Mouse (Mus musculus) olfactory bulb, adult 2 months (tissue): ENCODE data around the gene Ptpn14. TPM values are rescaled to one million over a fixed set of nuclear protein-coding genes. Genes with fewer than 3 reads are reported as not detected.
A peak's percentile ranks its signal among the peaks of the same experiment; 100 is the strongest.

ENCODE experiments used
- H3K27ac ChIP-seq: fragments of 200-500 bp; 2 replicates; pipeline ENCODE4 v1.5.1; 2012; ENCODE audit warnings: low read depth, low read length; ENCODE audit not compliant: insufficient read depth
- H3K4me1 ChIP-seq: fragments of 200-500 bp; 2 replicates; pipeline ENCODE4 v1.6.1; 2012; ENCODE audit warnings: low read length; ENCODE audit not compliant: control insufficient read depth, insufficient read depth
- H3K4me3 ChIP-seq: fragments of 200-500 bp; 2 replicates; pipeline ENCODE4 v1.5.1; 2012; ENCODE audit warnings: mild to moderate bottlenecking, low read depth, low read length, moderate library complexity; ENCODE audit not compliant: insufficient read depth
- CTCF ChIP-seq: fragments of 200-500 bp; IDR thresholded peaks from 2 replicates; pipeline ENCODE4 v1.5.1; 2012; ENCODE audit warnings: low read depth, mild to moderate bottlenecking, low read length, moderate library complexity; ENCODE audit not compliant: insufficient read depth
- POLR2A ChIP-seq: fragments of 200-500 bp; IDR thresholded peaks from 2 replicates; pipeline ENCODE4 v1.6.1; 2012; ENCODE audit warnings: mild to moderate bottlenecking, low read depth, low read length, moderate library complexity; ENCODE audit not compliant: insufficient read depth
- WGBS: fragments of 180-500 bp; shearing (Covaris S2); methylation state at CpG from one replicate; pipeline ENCODE4 v1.1.7; 2018; 5-methylcytosine and 5-hydroxymethylcytosine counted together
- polyA plus RNA-seq: library from polyadenylated mRNA; stranded (reverse); fragments of >200 nt; gene quantifications from 2 replicates; pipeline ENCODE4 v1.2.4, GENCODE M21; 2012; ENCODE audit warnings: low replicate concordance; ENCODE audit not compliant: missing spikeins, insufficient read depth, insufficient read length

Ptpn14 gene
- polyA plus RNA-seq, 1 experiment = 73.8 TPM

DNA sequence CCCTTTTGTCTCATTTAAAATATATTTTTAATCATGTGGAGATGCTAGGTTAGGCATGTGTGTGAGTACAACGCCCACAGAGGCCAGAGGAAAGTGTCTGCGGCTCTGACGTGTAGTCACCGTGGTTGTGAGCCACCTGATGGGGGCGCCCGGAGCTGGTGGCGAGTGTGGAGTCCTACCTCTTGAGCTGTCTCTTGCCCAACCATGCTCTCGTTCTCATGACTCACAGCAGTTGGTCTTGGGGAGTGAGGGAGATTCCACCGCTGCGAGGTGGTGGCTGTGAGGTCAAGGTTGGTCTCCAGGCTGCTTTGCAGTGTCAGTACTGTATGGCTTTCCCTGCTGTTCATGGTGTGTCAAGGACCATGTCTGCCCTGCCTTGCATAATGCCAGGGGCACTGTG, 140.0 kb downstream of the Ptpn14 start:
- no peak overlapping the region for H3K27ac ChIP-seq
- 71% methylated on average over 10 of the region's 10 CpGs for WGBS
- TF ChIP-seq CTCF (no peak), POLR2A (no peak)
- H3K4me3 ChIP-seq = no peak overlapping the region
- H3K4me1 ChIP-seq = peaks cover 17% of the 10 kb centered on the region

DNA sequence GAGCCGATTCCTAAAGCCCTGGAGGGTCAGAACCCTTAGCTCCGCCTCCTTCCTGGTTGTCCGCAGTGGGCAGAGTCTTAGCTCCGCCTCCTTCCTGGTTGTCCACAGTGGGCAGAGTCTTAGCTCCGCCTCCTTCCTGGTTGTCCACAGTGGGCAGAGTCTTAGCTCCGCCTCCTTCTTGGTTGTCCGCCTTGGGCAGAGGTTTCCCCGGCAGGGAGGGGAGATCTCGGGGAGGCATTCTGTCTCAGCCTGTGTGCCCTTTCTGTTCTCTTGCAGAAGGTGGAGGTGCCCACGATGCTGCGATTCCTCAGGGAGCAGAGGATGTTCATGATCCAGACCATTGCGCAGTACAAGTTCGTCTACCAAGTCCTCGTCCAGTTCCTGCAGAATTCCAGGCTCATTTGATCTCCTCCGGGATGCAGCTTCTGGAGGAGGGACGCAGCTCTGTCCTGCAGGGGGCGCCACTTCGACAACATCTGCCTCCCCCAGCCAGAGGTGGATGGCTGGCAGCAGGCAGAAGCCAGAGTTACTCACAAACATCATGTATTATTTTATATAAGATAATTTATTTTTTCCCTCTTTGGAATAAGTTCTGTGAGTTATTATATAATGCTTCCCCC, 141.7 kb downstream of the Ptpn14 start:
- H3K4me3 ChIP-seq = no peak overlapping the region

DNA sequence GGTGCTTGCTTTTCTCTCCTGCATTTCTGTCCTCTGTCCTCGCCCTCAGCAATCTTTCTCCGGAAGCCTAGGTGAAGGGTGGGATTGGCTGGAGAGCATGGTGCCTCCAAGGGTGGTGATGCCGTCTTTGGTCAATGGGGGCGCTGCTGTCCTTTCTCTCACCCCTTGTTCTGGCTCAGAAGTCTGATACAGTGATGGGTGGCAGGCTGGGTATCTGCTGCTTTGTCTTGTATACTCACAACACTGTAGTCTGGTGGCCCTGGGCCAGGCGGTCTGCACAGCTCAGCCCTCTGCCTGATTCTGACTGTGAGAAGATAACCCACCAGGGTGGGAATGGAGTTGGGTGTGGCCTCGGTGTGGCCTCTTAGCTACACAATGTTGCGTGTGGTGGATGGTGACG, 142.5 kb downstream of the Ptpn14 start:
- H3K4me1 ChIP-seq = peaks cover 8% of the 10 kb centered on the region; the same call in 1 of the 2 replicates
- no peak for TF ChIP-seq POLR2A
- TF ChIP-seq CTCF = no peak
- no peak overlapping the region for H3K27ac ChIP-seq
- 84% methylated on average over 8 of the region's 8 CpGs for WGBS
- no peak overlapping the region for H3K4me3 ChIP-seq

More for the DNA sequence above, 141.7 kb downstream of the Ptpn14 start:
- peaks cover 15% of the 10 kb centered on the region for H3K4me1 ChIP-seq
- 91% methylated on average over 18 of the region's 18 CpGs for WGBS
- H3K27ac ChIP-seq = no peak overlapping the region
- TF ChIP-seq CTCF (peak; percentile 24; the same call in 1 of the 2 replicates), POLR2A (no peak)

DNA sequence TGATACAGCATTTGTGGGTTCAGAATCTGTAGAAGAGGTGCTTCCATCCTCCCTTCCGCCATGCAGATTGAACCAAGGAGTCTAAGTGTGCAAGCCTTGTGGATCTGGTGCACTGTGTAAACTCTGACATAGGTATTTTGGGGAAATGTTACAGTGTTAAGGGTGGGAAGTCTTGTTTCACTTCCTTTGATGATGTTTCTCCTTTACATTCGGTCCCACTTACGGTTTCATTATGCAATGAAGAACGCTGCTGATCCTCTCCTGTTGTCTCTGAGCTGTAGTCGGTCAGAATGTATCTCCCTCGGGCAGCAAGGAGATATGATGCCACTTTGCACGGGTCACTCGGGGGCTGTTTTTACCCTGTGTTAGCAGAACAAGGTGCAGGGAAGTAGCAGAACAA, 143.6 kb downstream of the Ptpn14 start:
- Histone ChIP-seq H3K4me1 (peaks cover 8% of the 10 kb centered on the region; the same call in 1 of the 2 replicates), H3K27ac (no peak overlapping the region), H3K4me3 (no peak overlapping the region)
- TF ChIP-seq POLR2A (no peak), CTCF (no peak)
- WGBS = 92% methylated on average over 8 of the region's 8 CpGs

DNA sequence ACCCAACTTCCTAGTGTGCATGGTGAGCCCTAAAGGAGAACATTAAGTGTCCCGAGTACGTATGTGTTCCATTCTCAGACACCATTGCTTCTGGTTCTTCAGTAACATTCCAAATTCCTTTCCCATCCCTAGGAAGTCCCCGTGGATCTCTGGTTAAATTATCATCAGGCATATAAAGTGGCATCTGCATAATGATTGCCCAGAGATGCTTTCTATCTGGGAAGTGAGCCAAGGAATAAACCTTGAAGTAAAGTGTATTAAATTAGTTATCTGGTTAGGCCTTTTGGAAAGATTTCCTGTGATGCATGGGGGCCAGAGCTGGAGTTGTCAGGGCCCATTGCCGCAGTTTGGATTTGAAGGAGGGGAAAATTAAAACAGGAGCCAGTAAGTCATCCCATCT, 144.0 kb downstream of the Ptpn14 start:
- no peak for TF ChIP-seq CTCF
- no peak for TF ChIP-seq POLR2A
- no peak overlapping the region for H3K27ac ChIP-seq
- peaks cover 8% of the 10 kb centered on the region; the same call in 1 of the 2 replicates for H3K4me1 ChIP-seq
- WGBS = 69% methylated on average over 4 of the region's 4 CpGs
- no peak overlapping the region for H3K4me3 ChIP-seq

DNA sequence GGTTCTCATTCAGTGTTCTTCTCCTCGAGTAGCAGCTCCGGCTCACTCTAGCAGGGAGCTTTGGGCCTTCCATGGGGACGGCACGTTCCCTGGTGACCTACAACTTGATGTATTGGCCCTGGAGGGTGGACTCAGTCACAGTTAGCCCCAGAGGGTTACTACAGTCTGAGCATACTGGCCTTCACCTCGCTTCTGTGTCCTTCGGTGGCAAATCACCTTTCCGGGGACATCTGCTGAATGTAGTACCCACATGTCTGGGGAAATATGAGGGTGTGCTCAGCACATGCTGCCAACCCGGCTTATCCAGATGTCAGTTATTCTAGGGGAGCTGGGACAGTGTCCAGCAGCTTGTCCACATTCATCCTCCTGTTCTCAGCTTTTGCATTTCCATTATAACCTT, 145.5 kb downstream of the Ptpn14 start:
- 89% methylated on average over 8 of the region's 8 CpGs for WGBS
- Histone ChIP-seq H3K4me3 (no peak overlapping the region), H3K27ac (no peak overlapping the region), H3K4me1 (no peaks in the 10 kb centered on the region)
- TF ChIP-seq CTCF (no peak), POLR2A (no peak)

DNA sequence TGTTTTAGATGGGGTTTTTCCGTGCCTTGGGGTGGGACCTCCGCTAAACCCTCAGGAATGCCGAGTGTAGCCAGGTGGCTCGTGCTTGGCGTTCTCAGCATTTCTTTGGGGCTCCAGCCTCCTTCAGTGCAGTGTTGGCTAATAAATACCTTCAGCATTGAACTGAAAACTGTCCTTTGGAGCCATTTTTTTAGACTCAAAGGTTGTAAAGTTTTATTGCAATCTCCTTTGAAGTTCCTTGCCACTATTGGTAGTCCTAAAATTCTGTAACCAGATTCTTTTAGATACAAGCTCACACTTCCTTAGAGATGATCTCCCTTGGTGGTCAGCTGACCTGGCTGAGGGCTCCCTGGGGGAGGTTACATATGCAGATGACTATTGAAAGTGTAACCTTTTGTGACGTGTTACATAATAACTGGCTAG, 147.4 kb downstream of the Ptpn14 start:
- Histone ChIP-seq H3K4me1 (peaks cover 7% of the 10 kb centered on the region), H3K27ac (no peak overlapping the region), H3K4me3 (no peak overlapping the region)
- WGBS = 51% methylated on average over 6 of the region's 6 CpGs
- TF ChIP-seq CTCF (no peak), POLR2A (no peak)

DNA sequence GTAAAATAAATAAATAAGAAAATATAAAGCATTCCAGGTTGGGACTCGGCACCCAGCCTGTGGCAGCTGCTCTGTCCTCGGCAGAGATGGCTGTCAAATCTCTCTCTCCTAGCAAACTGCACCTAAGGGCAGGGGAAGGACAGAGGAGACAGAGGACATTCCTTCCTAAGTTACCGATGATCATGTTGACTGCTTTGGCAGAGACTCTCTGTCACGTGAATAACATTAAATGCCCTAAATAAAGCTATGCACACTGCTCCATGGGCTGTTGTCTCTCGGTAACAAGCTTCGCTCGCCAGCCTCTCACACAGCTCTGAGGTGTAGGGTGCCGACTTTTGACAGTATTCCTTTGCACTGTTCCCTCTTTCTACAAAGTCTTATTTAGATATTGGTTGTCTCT, 148.1 kb downstream of the Ptpn14 start:
- H3K4me1 ChIP-seq = peaks cover 12% of the 10 kb centered on the region
- H3K27ac ChIP-seq = no peak overlapping the region
- no peak for TF ChIP-seq POLR2A
- no peak for TF ChIP-seq CTCF
- WGBS = 75% methylated on average over 8 of the region's 8 CpGs
- H3K4me3 ChIP-seq = no peak overlapping the region

DNA sequence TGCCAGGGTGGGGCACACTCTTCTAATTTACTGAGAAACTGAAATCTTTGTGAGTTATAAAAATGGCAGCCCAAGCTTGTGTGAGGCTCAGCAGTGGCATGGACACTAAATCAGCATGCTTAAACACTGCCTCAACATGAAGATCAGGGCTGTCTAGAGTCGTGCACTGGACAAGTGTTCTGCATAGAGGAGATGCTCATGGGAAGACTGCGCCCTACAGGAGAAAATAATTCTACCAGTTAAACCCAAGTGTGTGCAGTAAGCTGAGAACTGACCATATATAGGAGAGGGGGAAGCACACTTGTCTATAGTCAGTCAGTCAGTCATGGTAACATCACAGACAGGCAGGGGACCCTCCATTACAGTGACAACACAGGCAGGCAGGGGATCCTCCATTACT, 151.1 kb downstream of the Ptpn14 start:
- 57% methylated on average over 2 of the region's 2 CpGs for WGBS
- no peak for TF ChIP-seq CTCF
- TF ChIP-seq POLR2A = no peak
- no peak overlapping the region for H3K27ac ChIP-seq
- H3K4me1 ChIP-seq = peaks cover 29% of the 10 kb centered on the region
- H3K4me3 ChIP-seq = no peak overlapping the region

DNA sequence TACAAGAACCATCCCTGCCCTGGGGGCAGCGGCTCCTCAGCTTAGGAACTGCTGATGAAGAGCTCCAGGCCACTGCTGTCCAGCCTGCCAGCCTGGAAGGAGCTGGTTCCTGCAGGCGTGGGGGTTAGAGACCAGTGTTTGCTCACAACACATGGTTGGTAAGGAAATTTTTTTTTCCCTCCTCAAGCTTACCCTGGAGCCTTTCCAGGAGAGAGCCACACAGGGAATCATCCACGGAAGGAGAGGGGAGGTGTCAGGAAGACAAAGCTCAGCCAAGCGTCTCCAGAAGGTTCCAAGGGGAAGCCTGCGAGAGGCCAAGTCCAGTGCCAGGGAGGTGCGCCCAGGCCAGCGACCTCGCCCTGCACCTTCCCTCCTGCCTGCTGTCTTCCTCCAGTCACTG, 151.9 kb downstream of the Ptpn14 start:
- WGBS = 50% methylated on average over 8 of the region's 8 CpGs

More for the DNA sequence above, 151.9 kb downstream of the Ptpn14 start:
- no peak for TF ChIP-seq CTCF
- no peak for TF ChIP-seq POLR2A
- Histone ChIP-seq H3K27ac (peak overlapping the region; percentile 20; the same call in 1 of the 2 replicates), H3K4me3 (no peak overlapping the region), H3K4me1 (peaks cover 32% of the 10 kb centered on the region)
